Mouse (Mus musculus): ENCODE measurements around the gene Zfp697. TPM values are rescaled to one million over a fixed set of nuclear protein-coding genes. Genes with fewer than 3 reads are reported as not detected.
"Not testable (repeated sequence)": the region's sequence is repeated elsewhere in the genome, so short reads cannot be mapped to it uniquely, and the experiment has no call there.

The Zfp697 gene
- total RNA-seq (2021) = 10 to 100 TPM; 39.2 to 42.4 TPM

DNA sequence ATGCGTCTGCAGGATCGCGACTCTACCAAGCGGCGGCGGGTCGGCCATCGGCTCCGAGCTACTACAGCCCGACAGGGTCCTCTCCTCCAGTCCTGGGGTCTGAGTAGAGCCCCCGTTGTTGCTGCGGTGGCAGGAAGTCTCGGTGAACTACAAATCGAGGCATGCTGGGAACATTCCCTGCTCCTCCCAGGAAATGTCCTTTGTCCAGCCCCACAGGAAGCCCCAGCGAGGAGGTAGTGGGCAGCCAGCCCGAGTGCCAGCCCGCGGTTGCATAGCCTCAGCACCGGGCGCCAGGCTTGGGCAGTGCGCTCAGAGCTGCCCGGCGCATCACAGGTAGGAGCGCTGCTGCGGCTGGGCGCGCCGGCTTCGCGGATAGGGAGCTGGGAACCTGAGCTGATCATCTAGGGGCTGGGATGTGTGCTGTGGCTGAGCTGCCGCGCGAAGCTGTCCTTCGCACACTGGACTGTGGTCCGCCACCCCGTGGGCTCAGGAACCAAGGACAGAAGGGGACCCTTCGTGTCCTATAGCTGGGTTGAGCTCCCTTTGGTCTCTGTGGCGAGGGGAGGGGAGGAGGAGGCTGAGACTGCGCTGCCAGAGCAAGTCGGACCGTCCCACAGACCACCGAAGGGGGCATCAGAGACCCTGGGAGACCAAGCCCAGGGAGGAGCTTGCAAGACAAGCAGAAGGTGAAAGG is at the start of gene Zfp697:
Gene Zfp697 (plus strand): TSS at position 216 of the 694 bp plus-strand sequence.
- intact Hi-C loops (cut with DNase I) = loop anchor here (5.0 kb wide), 1 partner anchor 45 kb away; no protein-coding TSS in a partner anchor
- DNase-seq (ENCODE audit: extremely low spot score in 1 of 2, low spot score in 2 of 2) = peak; percentile 76 to 87

DNA sequence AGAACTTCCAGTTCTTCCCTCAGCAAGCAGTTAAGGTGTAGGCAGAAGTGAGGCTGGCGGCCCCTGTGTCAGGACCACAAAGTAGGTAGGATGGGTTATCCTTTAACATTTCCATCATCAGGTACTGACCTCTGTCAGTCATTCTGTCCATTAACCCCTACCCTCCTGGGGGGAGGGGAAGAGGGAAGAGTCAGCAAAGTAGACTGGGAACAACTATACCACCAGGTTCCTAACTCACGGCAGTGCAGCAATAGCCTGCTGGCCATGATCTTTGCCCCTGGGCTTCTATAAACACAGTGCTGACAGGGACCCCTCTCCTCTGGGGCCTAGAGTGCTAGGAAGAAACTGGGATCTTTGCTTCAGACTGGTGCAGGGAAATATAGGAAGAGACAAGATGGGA is 48.3 kb upstream of the Zfp697 start:
- DNase-seq (ENCODE audit: extremely low spot score in 1 of 2, low spot score in 2 of 2) = no peak
- intact Hi-C loops (cut with DNase I) = no loop called here

DNA sequence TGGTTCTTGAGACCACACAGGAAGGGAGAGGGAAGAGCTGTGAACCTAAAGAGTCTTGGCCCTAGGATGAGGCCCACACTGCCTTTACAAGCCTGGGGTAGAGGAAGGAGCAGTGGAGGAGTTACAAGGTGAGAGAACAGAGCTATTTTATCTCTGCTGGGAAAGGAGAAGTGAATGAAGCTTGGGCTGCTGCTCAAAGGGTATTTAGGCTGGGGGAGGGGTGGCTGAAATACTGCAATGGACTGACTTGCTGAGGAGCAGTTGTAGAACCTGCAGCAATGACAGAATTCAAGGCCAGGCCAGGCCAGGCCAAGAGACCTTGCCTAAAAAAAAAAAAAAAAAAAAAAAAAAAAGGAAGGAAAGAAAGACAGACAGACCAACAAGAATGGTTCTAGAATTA is 46.9 kb upstream of the Zfp697 start:
- DNase-seq (ENCODE audit: extremely low spot score in 1 of 2, low spot score in 2 of 2) = no peak

DNA sequence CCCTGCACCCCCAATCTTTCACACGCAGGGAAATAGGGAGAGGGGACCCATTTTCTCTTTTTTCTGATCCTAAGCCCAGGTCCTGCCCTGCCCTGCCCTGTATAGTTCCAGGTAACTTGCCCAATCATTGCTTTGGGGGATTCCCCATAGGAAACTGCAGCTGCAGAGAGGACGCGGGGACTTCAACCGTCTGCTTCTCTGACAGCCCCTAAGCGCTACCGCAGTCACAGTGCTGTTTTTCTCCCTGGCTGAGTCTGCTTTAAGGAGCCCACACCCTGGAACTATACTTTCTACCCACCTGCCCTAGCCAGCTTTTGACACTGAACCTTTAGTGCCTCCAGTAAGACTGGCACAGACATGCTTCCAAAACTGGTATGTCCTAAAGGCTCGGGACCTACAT is 46.4 kb upstream of the Zfp697 start:
- intact Hi-C loops (cut with DNase I) = no loop called here
- no peak for DNase-seq (ENCODE audit: extremely low spot score in 1 of 2, low spot score in 2 of 2)

More for the DNA sequence above, 46.9 kb upstream of the Zfp697 start:
- intact Hi-C loops (cut with DNase I) = no loop called here

DNA sequence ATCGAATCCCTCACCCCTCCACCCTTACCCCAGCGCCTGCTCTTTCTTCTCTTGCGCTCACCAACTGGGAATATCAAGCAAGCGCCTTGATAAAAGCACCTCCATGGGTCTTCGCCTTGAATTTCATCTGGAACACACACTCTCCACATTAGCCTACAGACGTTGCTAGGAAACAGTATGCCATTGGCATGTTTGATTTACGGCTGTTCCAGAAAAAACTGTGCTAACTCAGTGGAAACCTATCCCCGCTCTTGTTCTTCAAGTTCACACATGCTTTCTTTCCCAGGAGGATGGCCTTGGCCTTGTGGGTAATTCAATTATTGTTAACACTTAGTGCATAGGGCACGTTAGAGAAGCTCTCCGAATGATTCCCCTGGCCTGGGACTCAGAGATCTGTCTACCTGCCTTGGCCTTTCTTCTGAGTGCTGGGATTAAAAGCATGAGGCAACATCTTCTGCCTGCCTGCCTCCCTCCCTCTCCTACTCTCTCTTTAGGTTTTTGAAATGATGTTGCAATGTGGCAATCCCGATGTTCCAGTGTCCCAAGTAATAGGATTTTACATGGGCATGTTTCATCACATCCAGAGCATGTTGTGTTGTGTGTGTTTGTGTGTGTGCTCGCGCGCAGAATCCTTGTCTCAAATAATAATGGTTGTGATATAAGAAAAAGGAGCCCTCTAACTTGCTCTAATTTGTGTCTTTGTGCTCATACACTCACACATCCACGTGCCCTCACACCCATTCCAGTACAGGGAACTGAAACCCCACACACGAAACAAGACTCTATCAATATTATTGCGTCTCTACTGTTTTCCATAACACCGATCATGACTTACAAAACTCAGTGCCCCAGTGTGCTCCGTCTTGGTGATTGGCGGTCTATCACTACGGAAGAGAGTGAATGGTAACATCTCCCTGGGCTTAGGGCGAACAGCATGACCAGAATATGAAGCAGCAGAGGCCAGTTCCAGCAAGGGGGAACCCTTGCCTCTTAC is 45.3 kb upstream of the Zfp697 start:
- no peak for DNase-seq (ENCODE audit: extremely low spot score in 1 of 2, low spot score in 2 of 2)
- intact Hi-C loops (cut with DNase I) = no loop called here

DNA sequence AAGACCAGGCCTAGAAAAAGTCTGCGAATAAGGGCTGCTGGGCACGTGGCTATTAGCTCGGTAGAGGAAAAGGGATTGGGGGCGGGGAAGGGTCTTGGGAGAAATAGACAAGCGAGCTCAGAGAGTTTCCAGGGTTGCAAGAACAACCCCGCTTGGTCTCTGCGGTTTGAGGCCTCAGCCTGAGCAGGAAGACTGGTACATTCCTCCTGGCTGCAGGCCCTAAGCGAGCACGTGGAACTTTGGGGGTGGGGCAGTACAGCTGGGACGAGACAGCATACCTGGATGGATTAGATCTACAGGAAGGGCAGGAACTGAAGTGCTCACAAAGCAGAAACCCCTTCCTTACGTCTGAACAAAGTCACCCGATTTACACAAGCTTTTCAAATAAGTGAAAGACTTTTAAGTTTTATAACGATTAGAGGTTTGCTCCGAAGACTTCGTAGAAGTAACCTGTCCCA is 43.6 kb upstream of the Zfp697 start:
- DNase-seq (ENCODE audit: extremely low spot score in 1 of 2, low spot score in 2 of 2) = peak in 1 of 2 experiments; percentile 61
- intact Hi-C loops (cut with DNase I) = no loop called here

DNA sequence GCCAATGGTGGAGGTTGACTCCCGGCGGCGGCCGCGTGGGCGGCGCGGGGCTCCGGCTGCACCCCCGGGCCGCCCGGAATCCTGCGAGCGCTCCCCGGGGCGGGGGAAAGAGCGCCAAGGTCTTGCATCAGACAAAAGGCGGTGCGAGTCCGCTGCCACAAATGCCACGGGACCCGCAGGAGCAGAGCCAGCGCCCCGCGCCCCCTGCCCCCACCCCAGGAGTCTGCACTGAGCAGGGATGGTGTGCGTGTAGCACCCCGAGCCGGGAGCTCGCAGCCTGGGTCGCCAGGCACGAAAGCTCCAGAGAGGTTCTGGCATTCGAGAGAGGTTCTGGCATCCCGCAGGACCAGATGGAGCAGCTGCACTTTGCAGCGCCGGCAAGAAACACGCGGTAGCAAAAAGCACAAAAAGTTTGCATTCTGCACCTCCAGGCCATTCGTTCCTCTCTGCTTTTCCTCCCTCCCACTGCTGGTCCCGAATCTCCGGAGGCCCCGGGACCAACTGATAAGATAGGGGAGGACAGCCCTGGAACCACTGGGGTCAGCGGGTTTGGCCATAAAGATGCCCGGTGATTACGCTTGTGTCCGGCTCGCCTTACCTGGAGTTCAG is 43.1 kb upstream of the Zfp697 start:
- DNase-seq (ENCODE audit: extremely low spot score in 1 of 2, low spot score in 2 of 2) = peak in 1 of 2 experiments; percentile 51
- intact Hi-C loops (cut with DNase I) = no loop called here

DNA sequence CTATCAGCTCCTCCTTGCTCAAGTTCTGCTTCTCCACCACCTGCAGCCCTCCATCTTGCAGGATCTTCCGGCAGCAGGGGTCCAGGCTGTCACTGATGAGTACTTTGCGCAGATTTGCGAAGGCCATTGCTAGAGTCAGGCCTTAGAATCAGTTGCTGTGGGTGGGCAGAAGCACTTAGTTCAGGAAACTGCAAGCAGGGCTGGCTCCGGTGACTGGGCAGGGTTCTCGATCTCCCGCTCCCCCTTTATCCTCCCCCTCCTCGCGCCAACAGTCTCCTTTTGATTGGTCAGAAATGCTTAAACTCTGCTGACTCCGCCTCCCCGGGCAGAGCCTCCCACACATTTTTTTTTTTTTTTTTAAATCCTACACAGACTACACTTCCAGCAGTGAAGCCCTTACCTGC is 42.6 kb upstream of the Zfp697 start, which contains the start of gene Phgdh:
Gene Phgdh (minus strand): TSS at position 285 of the 404 bp plus-strand sequence.
- intact Hi-C loops (cut with DNase I) = not testable (repeated sequence)
- DNase-seq (ENCODE audit: extremely low spot score in 1 of 2, low spot score in 2 of 2) = peak; percentile 56 to 77

DNA sequence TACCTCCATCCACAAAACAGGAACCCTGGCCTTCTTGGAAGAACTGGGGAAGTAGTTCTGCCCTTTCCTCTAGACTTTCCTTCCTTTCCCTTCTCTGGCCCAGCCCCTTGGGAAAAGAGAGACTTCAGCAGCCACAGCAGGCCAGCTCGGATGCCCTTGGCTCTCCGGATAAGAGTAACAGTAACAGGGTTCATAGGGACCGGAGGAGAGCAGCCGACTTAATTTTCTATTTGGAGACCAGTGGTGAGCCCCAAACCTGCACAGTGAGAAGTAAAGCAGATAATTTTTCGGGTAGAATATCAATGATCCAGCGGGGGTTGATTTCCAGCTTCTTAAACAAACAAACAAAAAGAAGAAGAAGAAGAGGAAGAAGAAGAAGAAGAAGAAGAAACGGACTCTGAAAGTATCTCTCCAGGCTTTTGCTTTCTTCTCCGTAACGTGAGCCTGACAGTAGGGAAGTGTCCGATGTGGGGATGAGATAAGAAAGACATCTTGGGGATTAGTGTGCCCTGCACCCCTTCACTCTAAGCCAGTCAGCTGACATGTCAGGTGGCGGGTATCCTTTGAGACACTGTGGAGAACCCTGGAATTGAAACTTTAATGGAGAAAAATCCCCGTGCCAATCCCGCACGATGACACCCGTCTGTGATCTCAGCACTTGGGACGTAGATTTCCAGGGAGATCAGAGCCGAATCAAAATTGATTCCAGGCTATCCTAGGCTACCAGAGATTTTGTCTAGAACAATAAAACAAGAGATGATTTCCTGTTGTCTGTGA is 41.3 kb upstream of the Zfp697 start:
- intact Hi-C loops (cut with DNase I) = no loop called here

DNA sequence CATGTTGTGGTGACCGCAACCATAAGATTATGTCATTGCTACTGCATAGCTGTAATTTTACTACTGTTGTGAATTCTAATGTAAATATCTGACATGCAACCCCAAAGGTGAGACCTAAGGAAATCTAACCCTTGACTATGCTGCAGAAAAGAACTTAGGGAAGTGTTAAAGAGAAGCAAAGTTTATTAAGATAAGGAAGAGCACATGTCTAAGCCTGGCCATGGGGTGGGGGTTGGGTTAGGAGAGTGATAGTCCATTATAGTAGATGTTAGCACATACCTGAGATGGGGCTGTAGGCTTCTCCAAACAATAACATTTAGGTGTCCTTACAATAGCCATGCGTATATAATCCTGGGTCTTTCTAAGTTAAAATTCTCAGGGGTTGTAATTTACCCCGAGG is 39.0 kb upstream of the Zfp697 start:
- intact Hi-C loops (cut with DNase I) = no loop called here
- DNase-seq (ENCODE audit: extremely low spot score in 1 of 2, low spot score in 2 of 2) = no peak

More for the DNA sequence above, 41.3 kb upstream of the Zfp697 start:
- no peak for DNase-seq (ENCODE audit: extremely low spot score in 1 of 2, low spot score in 2 of 2)

DNA sequence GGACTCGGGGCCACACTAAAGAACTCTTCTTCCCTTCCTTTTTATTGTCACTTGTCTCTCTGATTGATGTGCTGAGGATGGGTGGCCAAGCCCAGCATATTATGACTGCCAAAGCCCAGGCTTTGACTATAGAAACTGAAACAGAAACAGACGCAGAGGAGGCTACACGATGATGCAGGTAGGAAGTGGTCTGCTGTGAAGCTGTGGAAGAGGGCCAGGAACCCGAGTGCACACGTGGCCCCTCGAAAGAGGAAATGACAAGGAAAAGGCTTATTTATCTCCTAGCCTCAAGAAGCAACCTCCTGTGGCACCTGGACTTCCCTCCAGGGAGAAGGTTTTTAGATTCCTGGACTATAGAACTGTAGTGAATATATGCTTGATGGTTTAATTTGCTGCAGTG is 34.2 kb upstream of the Zfp697 start:
- intact Hi-C loops (cut with DNase I) = no loop called here
- no peak for DNase-seq (ENCODE audit: extremely low spot score in 1 of 2, low spot score in 2 of 2)

DNA sequence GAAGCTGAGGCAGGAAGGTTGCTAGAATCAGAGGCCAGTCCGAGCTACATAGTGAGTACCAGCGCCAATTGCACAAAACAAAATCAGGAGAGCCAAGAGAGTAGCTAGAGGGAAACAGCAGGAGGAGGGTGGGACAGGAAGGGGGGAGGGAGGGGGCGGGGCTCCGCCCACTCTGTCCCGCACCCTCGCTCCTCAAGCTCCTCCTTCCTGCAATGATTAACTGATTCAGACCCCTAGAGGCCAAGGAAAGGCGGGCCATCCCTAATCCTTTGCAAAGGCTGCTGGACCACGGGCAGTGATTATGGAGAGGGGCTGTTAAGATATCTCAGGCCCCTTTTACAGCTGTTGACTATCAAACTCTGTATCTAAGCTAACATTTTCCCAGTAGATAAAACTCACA is 33.6 kb upstream of the Zfp697 start:
- no peak for DNase-seq (ENCODE audit: extremely low spot score in 1 of 2, low spot score in 2 of 2)
- intact Hi-C loops (cut with DNase I) = no loop called here

DNA sequence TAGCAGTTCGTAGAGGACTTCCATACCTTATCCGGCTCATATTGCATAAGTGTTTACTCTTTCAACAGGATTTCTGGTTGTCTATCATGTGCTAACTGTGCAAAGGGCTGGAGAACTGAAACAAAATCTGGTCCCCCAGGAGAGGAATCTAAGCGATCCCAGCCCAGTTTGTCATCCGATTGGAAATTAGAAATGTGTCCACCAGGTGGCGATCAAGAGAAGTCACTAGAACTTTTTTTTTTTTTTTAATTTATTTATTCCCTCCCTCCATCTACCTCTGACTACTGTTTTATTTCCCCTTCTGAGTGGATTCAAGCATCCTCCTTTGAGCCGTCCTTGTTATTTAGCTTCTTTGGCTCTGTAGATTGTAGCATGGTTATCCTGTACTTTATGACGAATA is 28.4 kb upstream of the Zfp697 start:
- DNase-seq (ENCODE audit: extremely low spot score in 1 of 2, low spot score in 2 of 2) = peak; percentile 60 to 76
- intact Hi-C loops (cut with DNase I) = no loop called here

DNA sequence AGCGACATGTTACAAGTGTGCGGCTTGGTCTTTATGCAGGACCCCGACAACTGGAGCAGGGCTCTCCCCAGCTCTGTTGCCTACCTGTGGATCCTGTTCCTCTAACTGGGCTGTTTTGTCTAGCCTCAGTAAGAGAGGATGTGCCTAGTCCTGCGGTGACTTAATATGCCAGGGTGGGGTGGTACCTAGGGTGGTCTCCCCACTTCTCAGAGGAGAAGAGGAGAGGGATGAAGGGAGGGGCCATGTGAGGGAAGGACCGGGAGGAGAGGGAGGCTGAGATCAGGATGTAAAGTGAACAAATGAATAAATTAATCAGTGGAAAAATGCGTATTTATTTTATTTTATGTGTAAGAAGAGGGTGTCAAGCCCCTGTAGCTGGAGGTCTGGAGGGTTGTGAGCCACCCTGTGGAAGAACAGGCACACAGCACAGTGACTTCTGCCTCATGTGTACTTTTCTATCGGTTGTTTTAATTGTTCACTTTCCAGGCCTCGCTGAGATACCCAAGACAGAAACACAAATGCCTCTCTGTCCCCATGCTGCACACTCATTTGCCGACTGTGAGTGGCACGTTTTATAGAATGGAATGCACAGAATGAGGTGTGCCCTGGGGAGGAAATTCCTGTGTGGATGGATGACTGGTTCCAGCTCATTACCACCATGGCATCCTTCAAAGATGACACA is 26.8 kb upstream of the Zfp697 start:
- intact Hi-C loops (cut with DNase I) = no loop called here
- DNase-seq (ENCODE audit: extremely low spot score in 1 of 2, low spot score in 2 of 2) = no peak

DNA sequence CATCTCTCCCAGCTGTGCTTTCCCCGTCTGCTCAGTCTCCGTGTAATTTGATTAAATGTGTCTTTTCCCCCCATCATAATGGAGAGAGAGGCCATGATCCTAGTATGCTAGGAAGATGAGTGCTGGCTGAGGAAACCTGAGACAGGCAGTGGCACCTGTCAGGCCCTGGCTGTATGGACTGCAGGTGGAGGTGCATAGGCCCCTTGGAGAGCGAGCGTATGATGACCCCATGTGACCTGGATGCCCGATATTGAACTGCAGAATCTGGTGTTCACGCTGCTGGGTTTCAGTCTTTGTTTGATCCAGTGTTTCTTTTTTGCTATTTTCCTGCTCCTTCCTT is 26.3 kb upstream of the Zfp697 start:
- no peak for DNase-seq (ENCODE audit: extremely low spot score in 1 of 2, low spot score in 2 of 2)
- intact Hi-C loops (cut with DNase I) = no loop called here

DNA sequence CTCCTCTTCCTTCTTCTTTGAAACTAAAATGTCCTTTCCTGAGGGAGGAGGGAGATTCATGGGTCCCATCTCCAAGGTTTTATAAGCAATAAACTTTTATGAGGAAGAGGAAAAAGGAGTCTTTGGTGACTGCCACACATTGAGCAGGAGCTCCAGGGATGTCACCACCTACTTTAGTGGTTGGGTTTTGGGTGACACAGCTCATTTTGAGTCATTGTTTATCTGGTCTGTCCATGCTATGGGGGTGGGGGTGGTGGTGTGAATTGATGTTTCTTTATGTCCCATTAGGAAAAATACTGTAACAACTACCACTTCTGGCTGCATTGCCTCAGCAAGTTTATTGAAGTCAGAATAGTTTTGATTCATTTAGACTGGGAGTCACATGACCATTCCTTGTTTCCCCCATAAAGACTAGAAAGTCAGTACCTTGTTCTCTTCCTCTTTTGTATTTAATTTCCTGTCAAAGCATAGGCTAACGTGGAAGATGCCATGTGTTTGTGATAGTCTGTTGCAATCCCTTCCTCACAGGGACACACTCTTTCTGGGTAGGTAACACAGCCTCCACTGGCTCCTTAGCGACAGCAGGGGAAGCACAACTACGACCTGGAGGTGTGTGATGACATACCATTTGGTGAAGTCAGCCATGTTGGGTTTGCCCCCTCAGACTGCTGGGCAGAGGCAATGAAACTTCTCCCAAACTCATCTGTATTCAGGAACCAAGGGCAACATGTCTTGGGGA is 25.5 kb upstream of the Zfp697 start:
- intact Hi-C loops (cut with DNase I) = no loop called here
- DNase-seq (ENCODE audit: extremely low spot score in 1 of 2, low spot score in 2 of 2) = no peak

DNA sequence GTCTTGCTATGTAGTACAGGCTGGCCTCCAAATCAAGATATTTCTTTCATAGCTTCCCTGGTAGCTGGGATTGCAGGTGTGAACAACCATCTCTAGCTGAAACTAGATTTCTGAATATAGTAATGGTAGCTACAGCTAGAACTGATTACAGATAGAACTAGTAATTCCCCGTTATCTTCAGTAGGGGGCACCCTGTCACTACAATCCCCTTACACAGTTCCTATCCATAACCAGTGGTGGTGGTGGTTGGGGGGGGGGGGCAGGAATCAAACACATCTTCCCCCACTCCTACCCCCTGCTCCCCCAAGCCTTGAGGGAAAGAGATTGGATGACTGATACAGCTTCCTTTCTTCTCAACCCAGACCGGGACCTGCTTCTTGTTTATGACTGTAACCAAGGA is 19.5 kb upstream of the Zfp697 start:
- no peak for DNase-seq (ENCODE audit: extremely low spot score in 1 of 2, low spot score in 2 of 2)
- intact Hi-C loops (cut with DNase I) = loop anchor here (5.0 kb wide), 1 partner anchor 80 kb away; no protein-coding TSS in a partner anchor

Data from left cerebral cortex, postnatal 10 days (tissue).